Mouse (Mus musculus) T-cell, adult 2 months (primary cell): ENCODE data around the gene Mecom.
"Not testable (repeated sequence)": the region's sequence is repeated elsewhere in the genome, so short reads cannot be mapped to it uniquely, and the experiment has no call there.

ENCODE experiments used
- DNase-seq: peaks from one replicate; pipeline ENCODE4 v3.0.0; 2022; ENCODE audit warnings: low spot score

Gene Mecom

DNA sequence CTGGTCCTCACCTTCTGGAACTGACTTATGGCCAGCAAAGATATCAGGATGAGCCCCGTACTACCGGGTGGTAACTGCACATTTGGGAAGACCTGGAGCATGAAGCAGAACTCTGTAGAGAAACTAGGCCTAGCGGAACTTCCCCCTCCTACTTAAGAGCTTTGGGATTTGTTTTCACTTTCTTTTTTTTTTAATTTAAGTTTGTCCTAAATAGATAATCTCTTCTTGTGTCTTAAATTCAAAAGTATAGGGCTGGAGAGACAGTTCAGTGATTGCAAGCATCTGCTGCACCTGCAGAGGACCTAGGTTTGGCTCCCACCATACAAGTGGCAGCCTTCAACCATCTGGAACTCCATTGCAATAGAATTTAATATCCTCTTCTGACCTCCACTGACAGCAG lies at the start of gene Mecom:
Gene Mecom, minus strand, starts transcription at position 101 of the 400 bp plus-strand sequence.
- no peak for DNase-seq

DNA sequence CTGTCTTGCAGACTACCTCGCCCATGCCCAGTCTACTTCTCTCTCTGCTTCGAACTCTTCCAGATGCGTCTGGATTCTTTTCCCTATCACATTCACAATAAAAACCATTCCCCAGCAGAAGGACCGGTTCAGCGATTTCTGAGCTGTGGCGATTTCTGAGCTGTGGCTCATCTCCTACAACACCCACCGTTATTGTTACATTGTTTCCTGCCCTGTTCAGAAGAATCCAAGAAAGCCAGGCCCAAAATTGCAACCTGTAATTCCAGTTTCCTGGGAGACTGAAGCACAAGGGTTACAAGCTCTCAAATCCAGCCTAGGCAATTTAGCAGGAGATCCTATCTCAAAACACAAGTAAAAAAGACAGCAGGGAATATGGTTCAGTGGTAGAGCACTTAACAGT lies 49.5 kb upstream of the Mecom start:
- no peak for DNase-seq

DNA sequence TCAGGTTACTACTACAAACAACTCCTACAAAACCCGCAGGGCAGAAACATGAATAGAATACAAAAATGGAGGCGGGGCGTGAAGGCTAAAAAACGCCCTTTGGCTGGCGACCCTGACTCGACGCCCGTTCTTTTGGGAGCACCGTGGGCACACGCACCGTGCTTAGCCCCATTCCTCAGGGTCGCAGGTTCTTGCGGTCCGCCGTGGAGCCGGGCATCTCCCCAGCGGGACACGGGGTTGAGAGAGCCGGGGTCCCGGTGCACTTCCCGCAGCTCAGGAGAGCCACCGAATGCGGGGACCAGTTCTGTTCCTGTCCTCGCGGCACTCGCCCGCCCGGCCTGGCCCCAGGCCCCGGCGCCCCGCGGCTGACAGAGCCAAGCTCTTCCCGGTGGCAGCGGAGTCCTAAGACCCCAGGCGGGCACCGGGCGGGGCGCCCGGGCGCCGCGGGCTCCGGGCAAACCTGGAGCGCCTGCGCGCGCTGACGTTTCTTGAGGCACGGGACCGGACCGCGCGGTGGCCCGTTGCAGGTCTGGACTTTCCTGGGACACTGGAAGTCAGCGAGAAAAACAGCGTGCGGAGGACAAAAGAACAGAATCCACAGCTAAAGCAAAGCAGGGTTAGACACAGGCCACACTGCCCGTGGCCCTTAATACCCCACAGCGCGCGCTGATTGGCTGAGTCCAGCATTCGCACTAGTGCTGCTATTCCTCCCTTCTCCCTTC lies 47.5 kb upstream of the Mecom start:
- DNase-seq: peak; percentile 11

DNA sequence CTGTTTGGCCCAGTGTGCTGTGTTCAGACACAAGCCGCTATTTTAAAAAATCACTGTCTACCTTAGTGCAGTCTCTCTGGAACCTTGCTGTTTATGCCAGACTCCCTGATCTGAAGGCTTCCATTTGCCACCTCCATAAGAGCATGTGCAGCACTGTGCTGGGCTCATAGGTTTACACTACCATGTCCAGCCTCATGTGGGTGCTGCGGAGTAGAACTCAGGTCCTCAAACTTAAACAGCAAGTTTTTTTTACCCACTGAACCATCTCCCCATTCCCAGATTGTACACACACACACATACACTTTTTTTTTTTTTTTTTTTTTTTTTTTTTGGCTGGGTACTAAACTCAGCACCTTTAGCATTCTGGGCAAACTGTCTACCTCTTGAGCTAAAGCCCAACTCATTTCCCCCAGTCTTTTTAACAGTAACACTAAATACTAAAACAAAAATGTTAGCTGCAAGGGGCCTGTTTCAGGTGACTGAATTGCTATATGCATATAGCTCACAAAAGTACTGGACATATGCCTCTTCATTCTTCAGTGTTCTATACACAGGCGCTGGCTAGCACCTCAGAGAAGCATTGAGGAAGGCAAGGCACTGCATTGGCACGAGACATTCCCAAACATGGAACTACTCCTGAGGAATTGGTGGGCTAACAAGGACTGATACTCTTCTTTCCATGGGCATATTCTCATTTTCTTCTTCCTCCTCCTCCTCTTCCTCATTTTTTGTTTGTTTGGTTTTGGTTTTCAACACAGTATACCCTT lies 46.1 kb upstream of the Mecom start:
- DNase-seq: peak; percentile 29

DNA sequence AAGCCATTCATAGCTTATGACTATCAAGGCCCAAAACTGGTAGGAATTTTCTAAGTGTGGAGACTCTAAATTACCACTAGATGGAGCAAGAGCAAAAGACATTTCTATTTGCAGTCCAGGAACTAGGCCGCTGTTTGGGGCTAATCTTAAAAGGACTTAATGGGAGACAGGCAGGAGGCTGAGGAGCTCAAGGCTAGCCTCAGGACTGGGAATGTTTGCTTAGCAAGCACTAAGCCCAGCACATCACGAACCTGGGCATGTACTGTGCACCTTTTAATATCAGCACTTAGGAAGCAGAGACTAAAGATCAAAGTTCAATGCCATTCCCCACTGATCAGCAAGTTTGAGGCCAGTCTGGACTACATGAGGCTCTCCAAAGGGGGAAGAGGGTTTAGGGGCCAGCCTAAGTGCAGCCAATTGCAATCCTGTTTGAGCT lies 44.6 kb upstream of the Mecom start:
- DNase-seq: peak; percentile 28

DNA sequence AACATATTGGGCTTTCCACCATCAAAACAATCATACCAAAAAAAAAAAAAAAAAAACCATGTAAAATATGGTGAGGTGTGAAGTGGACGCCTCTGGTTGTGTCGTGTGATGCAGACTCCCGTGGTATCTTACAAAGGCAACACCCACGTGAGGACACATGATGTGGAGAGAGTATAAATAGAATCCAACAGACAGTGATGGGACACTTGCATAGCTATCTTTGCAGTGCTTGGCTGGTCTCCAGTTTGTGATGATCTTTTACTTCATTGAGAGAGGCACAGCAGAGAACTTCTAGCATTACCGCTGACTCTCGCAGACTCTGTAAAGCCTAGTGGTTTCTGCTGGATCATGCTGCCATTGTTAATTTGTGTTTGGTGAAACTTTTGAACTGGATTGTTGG lies 41.1 kb upstream of the Mecom start:
- no peak for DNase-seq

DNA sequence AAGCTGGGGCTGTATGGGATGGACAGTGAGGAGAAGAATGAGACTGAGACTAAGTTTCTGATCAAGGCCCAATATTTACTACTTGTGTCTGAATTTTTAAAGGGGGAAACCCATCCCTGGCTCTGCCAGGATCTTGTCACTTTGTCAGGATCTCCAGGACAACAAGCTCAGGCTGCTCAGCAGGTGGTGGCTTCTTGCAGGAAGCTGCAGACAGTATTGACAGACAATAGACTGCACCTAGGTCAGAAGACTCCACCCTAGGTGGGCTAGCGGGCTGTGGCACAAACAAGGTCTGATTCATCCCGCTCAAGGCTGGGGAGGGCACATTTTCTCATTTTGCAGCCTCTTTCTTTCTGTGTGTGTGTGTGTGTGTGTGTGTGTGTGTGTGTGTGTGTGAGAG lies 25.7 kb upstream of the Mecom start:
- DNase-seq: no peak

DNA sequence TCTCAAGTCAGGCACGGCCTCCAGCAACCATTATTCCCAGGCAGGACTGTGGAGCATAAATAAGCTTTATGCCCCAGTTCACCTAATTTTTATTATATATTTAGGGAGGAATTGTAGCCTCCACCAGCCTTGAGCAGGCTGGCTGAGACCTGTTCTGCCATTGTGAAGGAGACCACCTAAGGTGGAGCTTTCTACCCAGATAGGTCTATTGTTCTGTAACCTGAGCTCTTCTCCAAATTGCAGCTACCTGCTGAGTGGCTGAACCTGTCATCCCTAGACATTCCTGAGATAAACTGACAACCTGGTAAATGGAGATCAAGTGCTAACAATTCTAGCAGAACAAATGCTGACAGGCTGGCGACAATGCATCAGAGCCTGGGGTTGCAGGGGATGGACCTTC lies 18.5 kb upstream of the Mecom start:
- DNase-seq: not testable (repeated sequence)

DNA sequence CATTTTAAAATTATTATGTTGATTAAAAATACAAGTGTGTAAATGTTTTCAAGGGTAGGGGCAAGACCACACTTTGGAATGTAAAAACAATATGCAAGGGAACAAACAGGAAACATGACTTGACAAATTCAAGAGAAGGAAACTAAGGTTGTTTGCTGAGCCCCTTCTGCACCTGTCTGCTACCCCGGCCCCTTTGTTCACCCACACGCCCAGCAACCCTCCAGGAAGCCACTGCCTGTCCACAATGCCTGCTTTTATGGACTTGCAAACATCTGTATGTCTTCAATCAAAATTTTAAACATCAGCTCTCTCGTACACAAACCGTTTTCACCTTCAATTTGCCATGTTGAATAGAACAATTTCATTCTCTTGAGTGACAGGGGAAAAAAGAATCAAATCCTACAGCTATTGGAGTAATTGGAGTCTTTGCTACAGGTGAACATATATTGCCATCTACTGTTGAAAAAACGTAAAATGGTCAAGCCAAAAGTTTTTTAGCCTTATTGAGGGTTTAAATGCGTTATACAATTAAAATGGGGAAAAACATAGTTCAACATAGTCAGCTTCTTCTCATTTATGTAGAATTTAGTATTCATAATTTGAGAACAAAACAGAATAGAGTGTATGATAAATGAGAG lies 13.0 kb upstream of the Mecom start:
- no peak for DNase-seq

DNA sequence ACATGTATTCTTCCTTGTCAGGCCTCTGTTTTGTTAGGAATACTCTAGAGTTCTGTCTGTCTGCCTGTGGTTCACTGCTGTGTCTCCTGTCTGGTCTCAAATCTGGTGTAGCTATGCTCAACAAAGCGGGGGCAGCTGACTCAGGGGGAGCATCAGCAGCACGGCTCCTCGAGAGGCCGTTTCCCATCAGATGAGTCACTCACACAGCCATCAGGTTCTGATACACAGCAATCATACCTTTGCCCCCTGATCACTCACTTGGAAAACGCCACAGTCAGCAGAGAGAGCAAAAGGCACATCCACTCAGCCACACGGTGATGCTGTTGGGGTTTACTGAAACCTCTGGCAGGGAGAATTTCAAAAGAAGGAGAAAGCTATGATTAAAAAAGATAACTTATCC lies 5.9 kb upstream of the Mecom start:
- no peak for DNase-seq

DNA sequence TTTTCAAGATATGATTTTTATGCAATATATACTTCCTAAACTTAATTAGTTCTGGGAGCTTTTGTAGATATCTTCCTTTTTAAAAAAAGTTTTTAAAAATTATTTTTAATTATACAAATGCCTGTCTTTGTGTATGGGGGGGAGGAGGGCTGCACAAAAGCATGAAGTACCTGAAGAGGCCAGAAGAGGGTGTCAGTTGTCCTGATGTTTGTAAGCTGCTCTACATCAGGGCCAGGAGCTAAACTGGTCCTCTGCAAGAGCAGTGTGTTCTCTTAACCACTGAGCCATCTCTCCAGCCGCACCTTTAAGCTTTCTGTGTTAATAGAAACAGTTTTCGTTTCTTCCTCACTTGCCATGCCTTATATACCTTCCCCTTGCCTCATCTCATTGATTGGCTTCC lies 2.4 kb upstream of the Mecom start:
- DNase-seq: no peak

DNA sequence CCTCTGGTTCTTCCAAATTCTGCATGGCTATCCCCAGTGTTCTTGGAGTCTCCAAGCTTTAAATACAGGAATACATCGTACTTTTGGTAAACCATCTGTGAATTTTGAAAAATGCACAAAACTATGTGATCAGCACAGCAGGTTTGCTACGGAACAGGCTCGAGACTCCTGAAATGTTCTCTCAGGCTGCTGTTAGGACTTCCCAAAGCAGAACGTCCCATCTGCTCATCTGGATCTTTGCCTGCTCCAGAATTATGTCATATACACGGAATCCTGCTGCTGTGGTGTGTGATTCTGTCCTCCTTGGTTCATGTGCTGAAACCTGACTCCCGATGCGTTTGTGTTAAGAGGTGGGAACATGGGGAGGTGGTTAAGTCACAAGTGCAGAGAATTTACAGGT lies 1.1 kb upstream of the Mecom start:
- no peak for DNase-seq

DNA sequence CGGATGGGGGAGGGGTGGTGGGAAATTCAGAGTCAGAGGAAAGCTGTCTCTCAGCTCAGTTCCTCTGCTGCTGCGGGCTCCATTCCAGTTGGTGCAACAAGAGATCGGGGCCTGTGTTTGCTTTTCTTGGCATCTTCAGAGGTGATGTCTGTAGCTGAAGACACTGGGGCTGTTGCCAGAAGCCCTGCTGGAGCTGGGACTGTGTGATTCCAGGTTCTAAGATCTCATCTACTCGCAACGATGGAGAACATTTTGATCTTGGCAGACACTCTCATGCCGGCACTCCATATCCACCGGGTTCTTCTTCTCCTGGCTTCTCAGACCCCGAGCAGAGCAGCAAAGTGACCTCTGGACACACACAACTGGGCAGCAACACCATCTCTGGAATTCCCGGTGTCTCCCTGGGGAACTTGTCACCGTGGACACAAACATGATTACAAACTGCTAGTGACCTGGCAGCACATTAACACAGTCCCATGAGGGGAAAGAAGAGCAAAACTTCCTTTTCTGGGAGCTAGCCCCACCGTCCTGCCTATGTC lies 908 bp downstream of the Mecom start:
- no peak for DNase-seq

DNA sequence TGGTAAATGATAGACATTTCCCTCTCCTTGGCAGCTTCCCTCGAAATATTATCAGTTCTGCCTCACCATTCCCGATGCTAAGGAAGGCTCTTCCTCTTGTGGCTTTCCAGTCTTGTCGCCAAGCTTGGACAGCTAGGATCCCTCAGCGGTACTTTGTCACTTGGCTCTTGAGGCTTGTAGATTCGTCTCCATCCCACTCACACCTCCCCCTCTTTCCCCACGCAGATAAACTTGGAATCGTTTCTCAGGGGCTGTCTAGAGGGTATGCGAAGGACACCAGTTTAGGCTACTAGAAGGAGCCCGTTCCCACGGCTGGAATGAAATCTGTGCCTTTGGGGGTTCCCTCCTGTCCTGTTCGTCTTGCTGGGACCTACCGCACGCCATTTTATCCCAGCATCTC lies 1.4 kb downstream of the Mecom start:
- no peak for DNase-seq

DNA sequence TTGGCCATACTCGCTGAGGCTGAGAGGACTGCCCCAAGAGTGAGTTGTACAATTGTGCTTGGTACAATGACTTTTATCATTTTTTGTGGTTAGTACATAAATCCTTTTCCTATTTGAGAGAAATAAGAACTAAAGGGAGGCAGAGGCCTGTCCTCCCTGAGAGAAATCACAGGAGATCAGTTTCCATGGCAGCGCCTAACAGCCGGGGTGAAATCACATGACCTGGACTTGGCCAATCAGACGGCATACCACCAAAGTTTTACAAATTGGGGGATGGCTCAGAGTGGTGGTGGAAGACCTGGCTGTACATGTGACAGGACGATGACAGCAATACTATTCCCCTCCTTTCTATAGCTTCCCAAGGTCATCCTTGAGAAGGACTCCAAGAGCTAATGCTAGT lies 2.6 kb downstream of the Mecom start:
- DNase-seq: no peak

DNA sequence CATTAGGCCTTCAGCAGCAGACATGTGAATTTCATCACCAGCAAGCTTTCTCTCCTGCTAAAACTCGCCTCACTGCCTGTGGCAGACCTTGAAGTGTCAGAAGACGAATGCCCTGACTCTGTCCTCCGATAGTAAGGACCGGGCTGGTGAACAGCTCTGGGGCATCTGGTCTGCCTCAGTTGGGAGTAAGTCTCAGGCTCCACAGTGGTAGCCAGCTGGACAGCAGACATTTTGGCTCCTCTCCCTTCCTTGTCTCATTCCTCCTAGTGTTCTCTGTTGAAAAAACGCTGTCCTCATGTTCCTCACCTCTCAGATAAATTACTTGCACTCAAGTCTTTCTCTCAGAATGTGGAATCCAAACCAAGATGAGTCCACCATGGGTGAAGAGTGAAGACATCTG lies 3.5 kb downstream of the Mecom start:
- DNase-seq: no peak

DNA sequence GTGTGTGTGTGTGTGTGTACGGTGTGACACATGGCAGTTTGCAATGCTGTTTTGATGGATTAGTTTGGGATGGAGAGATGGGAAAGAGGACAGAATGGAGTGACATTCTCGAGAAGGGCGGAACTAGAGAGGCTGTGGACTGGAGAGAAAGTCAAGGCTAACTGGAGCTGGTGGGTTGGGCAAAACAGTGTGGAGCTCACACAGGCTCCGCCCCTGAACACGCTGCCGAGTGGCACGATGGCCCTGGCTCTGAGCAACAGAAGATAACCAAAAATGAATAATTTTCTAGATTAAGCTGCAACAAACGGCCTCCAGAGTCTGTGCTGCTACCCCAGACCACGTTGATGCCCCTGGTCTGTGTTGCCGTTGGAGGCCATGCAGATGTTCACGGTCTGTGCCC lies 12.0 kb downstream of the Mecom start:
- no peak for DNase-seq

DNA sequence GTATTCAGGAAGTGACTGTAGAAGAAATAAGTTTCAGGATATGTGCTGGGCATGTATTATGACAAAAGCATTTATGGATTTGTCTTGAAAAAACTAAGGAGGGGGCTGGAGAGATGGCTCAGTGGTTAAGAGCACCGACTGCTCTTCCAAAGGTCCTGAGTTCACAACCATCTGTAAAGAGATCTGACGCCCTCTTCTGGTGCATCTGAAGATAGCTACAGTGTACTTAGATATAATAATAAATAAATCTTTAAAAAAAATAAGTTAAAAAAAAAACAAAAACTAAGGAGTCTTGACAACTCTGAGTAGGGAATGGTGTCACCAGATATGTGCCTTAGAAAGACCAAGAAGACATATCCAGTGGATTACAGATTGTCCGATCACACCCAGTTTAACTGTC lies 27.1 kb downstream of the Mecom start:
- DNase-seq: not testable (repeated sequence)

DNA sequence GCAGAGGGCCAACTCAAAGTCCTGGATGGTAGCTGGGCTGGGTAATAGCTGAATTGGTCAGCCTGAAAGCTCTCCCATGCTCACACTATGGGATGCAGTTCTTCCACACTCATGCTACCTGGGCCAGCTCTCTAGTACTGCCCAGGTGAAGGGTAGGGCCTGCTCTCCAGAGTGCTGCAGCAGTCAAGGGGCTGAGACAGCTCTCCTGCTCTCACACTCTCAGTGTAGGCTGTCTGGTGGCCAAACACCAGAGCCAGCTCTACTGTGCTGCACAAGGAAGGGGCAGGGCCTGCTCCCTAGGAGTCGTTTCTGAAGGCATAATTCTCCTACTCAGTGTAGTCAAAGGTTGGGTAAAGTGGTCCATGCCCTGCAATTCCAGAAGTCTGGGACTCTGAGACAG lies 28.4 kb downstream of the Mecom start:
- DNase-seq: no peak

DNA sequence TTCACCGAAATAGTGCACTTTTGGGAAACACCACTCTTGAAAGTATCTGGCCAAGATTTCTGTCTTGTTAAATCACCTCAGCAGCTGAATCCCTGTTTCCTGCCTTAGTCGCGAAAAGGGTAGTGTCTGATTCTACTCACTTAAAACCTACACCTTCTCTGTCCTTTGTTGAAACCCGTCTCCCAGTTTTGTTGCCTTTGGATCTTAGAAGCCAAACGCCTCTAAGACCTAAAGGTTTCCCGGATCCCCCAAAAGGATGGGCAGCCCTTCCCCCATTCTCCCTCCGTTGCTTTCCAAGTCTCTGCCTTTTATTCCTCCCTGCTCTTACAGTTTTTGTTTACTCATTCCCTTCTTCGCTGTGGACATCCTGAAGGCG lies 32.0 kb downstream of the Mecom start:
- DNase-seq: no peak

DNA sequence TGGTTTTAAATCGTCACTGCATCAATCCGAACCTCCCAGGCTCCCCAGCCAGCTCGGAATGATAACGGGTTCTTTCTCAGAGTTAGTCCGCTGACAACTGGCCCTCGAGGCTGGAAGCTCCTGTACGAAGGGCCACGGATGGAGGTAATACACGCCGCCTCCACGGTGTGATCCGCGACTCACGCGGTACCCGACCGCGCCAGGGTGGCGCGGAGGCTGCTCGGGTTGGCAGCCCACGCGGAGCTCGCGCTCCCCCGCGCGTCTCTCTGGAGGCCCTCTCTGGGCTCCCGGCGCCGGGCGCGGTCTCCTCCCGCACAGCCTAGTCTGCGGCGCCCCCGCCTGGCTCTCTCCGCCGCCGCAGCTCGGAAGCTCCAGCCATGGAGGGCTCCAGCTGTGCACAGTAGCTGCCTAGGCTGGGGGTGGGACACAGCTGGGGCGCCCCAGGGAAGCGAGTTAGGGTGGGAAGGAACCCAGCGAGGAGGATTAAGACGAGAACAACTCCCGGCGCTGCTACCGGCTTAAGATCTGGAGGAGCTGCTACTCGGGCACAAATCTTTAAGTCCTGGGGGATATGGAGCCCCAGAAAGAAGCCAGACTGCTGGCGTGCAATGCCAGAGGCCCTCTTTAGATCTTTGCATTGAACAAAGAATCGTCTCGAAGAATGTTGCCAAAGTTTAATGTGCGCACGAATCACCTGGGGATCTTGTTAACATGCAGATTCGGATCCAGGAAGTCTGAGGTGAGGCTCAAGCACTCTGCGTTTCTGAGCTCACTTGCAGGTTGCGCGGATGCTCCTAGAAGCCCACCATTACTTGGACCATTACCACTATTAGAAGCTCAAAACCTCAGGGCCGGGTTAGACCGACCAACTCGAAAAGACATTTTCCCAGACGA lies 32.7 kb downstream of the Mecom start:
- no peak for DNase-seq
